23 mouse cellular contexts compared by ENCODE assay signal in genomic region chr19:43955266-43955665, GRCm38 (mm10). TPM values are rescaled to one million over a fixed set of nuclear protein-coding genes. Genes with fewer than 3 reads are reported as not detected.
"Had no signal": no experiment of that assay in that cellular context is flagged by ENCODE, and none has a peak within 500 bp of the region (broad histone marks: within the 10 kb centered on the region; RNA-seq: fewer than 3 reads in every experiment).

No protein-coding gene starts in this region.

- H3K4me3 ChIP-seq: left cerebral cortex, adult 2 months; limb, embryonic 12.5 days; limb, embryonic 15.5 days; midbrain, embryonic 15.5 days; myocyte; neural tube, embryonic 13.5 days; stomach, embryonic 15.5 days had no signal

- H3K36me3 ChIP-seq: limb, embryonic 12.5 days; limb, embryonic 15.5 days; midbrain, embryonic 15.5 days; neural tube, embryonic 13.5 days; stomach, embryonic 15.5 days had no signal

- DNase-seq: layer of hippocampus, postnatal 36 days; left cerebral cortex, postnatal 4 days; liver, postnatal 0 days; lung, embryonic 14.5 days; retina, postnatal 1 day; right cerebral cortex, postnatal 25 days; spleen, adult 18-20 months; thymus, postnatal 25 days had no signal

- H3K4me2 ChIP-seq: limb, embryonic 12.5 days; limb, embryonic 15.5 days; liver, embryonic 11.5 days; lung, embryonic 14.5 days; midbrain, embryonic 15.5 days; neural tube, embryonic 13.5 days; stomach, embryonic 15.5 days had no signal

- H3K9ac ChIP-seq: limb, embryonic 12.5 days; limb, embryonic 15.5 days; liver, embryonic 14.5 days; liver, postnatal 0 days; lung, embryonic 14.5 days; midbrain, embryonic 15.5 days; neural tube, embryonic 13.5 days; stomach, embryonic 15.5 days had no signal

- H3K27me3 ChIP-seq: limb, embryonic 12.5 days; limb, embryonic 15.5 days; midbrain, embryonic 15.5 days; neural tube, embryonic 13.5 days; stomach, embryonic 15.5 days had no signal

- ATAC-seq: hindbrain, embryonic 16.5 days; intestine, embryonic 16.5 days; liver, postnatal 0 days; lung, postnatal 0 days; midbrain, embryonic 15.5 days had no signal

- H3K4me1 ChIP-seq: midbrain, embryonic 15.5 days; neural tube, embryonic 13.5 days; stomach, embryonic 15.5 days had no signal

- H3K9me3 ChIP-seq: limb, embryonic 12.5 days; limb, embryonic 15.5 days; midbrain, embryonic 15.5 days; neural tube, embryonic 13.5 days; stomach, embryonic 15.5 days had no signal

- H3K27ac ChIP-seq: left cerebral cortex, adult 2 months; limb, embryonic 12.5 days; limb, embryonic 15.5 days; liver, embryonic 14.5 days; macrophage; midbrain, embryonic 15.5 days; neural tube, embryonic 13.5 days; stomach, embryonic 15.5 days had no signal

RNA-seq across cellular contexts. Expression of gene Cpn1, which starts 31.1 kb away (rescaled TPM):
- total RNA-seq: monocyte, adult 5-6 weeks; neutrophil, adult 5-6 weeks had no signal
- polyA plus RNA-seq: macrophage, myocyte had no signal
